Comparison of ENCODE assay signal across 9 mouse cellular contexts in the genomic region with DNA sequence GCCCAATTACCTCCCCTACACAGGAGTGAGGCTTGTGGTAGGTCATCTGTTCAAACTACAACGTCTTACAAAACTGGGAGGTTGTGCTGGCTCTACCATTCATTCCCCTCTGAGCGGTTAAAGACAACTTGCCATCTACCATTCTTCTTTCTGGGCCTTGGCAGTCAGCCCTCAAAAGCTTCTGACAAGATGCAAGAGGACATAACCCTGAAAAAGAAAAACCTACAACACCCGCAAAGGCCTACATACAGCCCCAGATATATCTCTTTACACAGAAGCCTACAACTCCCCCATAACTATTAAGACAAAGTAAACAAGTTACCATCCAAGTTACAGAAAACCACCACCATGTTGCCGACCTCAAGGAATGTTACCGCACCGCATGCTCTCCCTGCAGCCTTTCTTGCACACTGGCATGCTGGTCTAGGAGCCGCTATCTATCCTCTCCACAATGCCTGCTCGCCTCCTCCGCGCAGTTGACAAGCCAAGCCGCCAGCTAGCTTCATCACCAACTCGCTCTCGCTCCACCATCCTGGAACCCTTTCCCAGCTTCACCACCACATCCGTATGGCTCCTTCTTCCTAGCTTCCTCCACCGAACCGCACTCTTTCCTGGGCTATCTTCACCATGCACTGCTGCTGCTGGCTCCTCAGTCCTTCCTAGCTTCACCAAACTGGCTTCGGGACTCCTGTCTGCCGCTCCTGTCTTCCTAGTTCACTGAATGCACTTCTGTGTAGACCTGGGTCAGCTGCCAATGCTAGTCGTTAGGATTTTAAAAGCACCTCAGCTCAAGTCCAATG. TPM values are rescaled to one million over a fixed set of nuclear protein-coding genes. Genes with fewer than 3 reads are reported as not detected.
DNase-seq lines count a peak whose midpoint lies in the region; ATAC-seq lines count a peak whose summit lies in the region.
"Had no signal": no experiment of that assay in that cellular context is flagged by ENCODE, and none has a peak within 500 bp of the region (broad histone marks: within the 10 kb centered on the region; RNA-seq: fewer than 3 reads in every experiment).

No protein-coding gene starts in this region.

- H3K36me3 ChIP-seq in hindbrain, embryonic 11.5 days (ENCODE audit: control insufficient read depth, insufficient read depth, low read length), result peaks cover 13% of the 10 kb centered on the region
- peaks cover 25% of the 10 kb centered on the region for H3K36me3 ChIP-seq in lung, embryonic 16.5 days (ENCODE audit: control insufficient read depth, insufficient read depth, low read length)

- H3K4me2 ChIP-seq in hindbrain, embryonic 11.5 days (replicated peaks; ENCODE audit: low read depth, low read length), result peak overlapping the region; percentile 82
- H3K4me2 ChIP-seq in lung, embryonic 16.5 days (ENCODE audit: low read depth, low read length), result peak overlapping the region; percentile 60

- DNase-seq in adrenal gland, adult 2 months, result peak; percentile 36
- DNase-seq in adrenal gland, adult 18-20 months (ENCODE audit: low spot score in 2 of 2), result no peak
- DNase-seq in B cell, adult 2 months, result peak; percentile 37 to 51
- peak; percentile 63 for DNase-seq in embryo, embryonic 10.5 days (ENCODE audit: low spot score)
- peak; percentile 67 for DNase-seq in hindbrain, embryonic 11.5 days (ENCODE audit: low spot score)
- DNase-seq in thymus, postnatal 25 days, result peak; percentile 42

- peaks cover 10% of the 10 kb centered on the region for H3K4me1 ChIP-seq in hindbrain, embryonic 11.5 days (replicated peaks; ENCODE audit: control insufficient read depth, insufficient read depth, low read length)
- peaks cover 38% of the 10 kb centered on the region for H3K4me1 ChIP-seq in lung, embryonic 16.5 days (replicated peaks; ENCODE audit: control insufficient read depth, insufficient read depth, low read length)

- H3K9me3 ChIP-seq in hindbrain, embryonic 11.5 days (ENCODE audit: control insufficient read depth, low read length), result no peaks in the 10 kb centered on the region
- no peaks in the 10 kb centered on the region for H3K9me3 ChIP-seq in lung, embryonic 16.5 days (ENCODE audit: control insufficient read depth, low read length)

- peak overlapping the region; percentile 74 for H3K27ac ChIP-seq in hindbrain, embryonic 11.5 days (ENCODE audit: low read depth, low read length)
- peak overlapping the region; percentile 89 for H3K27ac ChIP-seq in lung, embryonic 16.5 days (ENCODE audit: low read length)

- no peaks in the 10 kb centered on the region for H3K27me3 ChIP-seq in hindbrain, embryonic 11.5 days (ENCODE audit: control insufficient read depth, insufficient read depth, low read length)
- H3K27me3 ChIP-seq in lung, embryonic 16.5 days (ENCODE audit: control insufficient read depth, insufficient read depth, low read depth, low read length), result no peaks in the 10 kb centered on the region
- H3K27me3 ChIP-seq: Patski had no signal

- H3K4me3 ChIP-seq in hindbrain, embryonic 11.5 days (ENCODE audit: low read depth, low read length), result peak overlapping the region; percentile 93
- peak overlapping the region; percentile 74 for H3K4me3 ChIP-seq in lung, embryonic 16.5 days (ENCODE audit: low read length)

- peak overlapping the region; percentile 95 for H3K9ac ChIP-seq in hindbrain, embryonic 11.5 days (ENCODE audit: low read depth, low read length)
- H3K9ac ChIP-seq in lung, embryonic 16.5 days (ENCODE audit: low read length), result peak overlapping the region; percentile 94

- WGBS in hindbrain, embryonic 11.5 days, result 0% methylated on average over 19 of the region's 19 CpGs
- under 1% methylated on average over 19 of the region's 19 CpGs for WGBS in lung, embryonic 16.5 days

- ATAC-seq in hindbrain, embryonic 11.5 days (ENCODE audit: low FRiP score), result no peak
- ATAC-seq in lung, embryonic 16.5 days (ENCODE audit: low read depth), result no peak
- ATAC-seq in frontal cortex, adult (ENCODE audit: low TSS enrichment), result no peak
- ATAC-seq: Patski had no signal

RNA-seq across cellular contexts. Expression of a gene that starts 29.6 kb away (rescaled TPM):
- 100 to 1,000 TPM; 106 to 109 TPM for total RNA-seq in adrenal gland, adult 2 months (2021)
- 119 and 125 TPM in 2 replicates for polyA plus RNA-seq in adrenal gland, adult 2 months (2012; rRNA removed)
- 100 to 1,000 TPM in 1 of 2 experiments, 10 to 100 TPM in 1; 92.3 to 105 TPM for total RNA-seq in adrenal gland, adult 18-20 months (2021)
- polyA plus RNA-seq in hindbrain, embryonic 11.5 days (2014; fragmentation: Nextera tagmentation; extraction: Ambion mirVana), result 47.2 and 55.7 TPM in 2 replicates
- polyA plus RNA-seq in lung, embryonic 16.5 days (2015; fragmentation: Nextera tagmentation; extraction: Ambion mirVana), result 76.3 and 83.2 TPM in 2 replicates

Comparison
In these comparisons a context has a peak if more than half of its experiments do, and no peak if none do; other contexts are left out.
1. DNase-seq: peak in adrenal gland, adult 2 months (single experiment), B cell, adult 2 months (2 of 2), embryo, embryonic 10.5 days (single experiment), hindbrain, embryonic 11.5 days (single experiment) and thymus, postnatal 25 days (single experiment); none in adrenal gland, adult 18-20 months (0 of 2).